Mouse (Mus musculus): ENCODE measurements around the gene Spdye4a.
"Not testable (repeated sequence)": the region's sequence is repeated elsewhere in the genome, so short reads cannot be mapped to it uniquely, and the experiment has no call there.

The Spdye4a gene

DNA sequence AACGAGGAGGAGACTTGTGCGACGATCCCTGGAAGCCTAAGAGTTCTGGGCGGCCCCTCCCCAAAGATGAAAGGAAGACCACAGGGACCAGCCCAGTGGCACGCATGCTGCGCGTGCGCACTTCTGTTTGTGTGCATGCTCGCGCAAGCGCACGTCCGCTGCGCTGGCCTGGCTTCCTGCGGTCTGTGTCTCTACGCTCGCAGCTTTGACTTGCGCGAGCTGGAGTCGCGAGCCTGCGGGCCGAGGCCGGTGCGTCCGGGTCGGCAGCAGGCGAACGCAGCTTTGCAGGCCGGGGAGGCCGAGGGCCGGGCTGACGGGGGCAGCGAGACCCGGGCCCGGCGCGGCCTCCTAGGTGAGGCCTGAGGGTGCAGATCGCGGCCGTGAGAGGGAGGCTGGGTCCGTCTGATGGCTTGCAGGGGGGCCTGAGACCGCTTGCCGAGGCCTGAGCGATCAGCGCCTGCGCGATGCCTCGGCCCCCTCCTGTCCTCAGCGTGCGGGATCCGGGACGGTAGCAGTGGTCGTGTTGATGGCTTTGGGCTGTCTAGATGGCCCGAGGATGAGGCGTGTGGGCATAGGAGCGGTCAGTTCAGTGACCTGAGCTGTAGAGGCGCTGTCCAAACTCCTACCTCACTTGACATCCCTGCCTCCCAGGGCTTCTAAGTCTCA is 8.5 kb upstream of the Spdye4a start, which contains the start of gene Zfp12:
Gene Zfp12 (plus strand): TSS at position 136 of the 666 bp plus-strand sequence.
- DNase-seq (ENCODE audit: extremely low spot score, low spot score), result peak; percentile 92

GRCm38 (mm10) chr5:143222287-143222686 is 4.4 kb downstream of the Spdye4a start:
- no peak for DNase-seq (ENCODE audit: extremely low spot score, low spot score)

DNA sequence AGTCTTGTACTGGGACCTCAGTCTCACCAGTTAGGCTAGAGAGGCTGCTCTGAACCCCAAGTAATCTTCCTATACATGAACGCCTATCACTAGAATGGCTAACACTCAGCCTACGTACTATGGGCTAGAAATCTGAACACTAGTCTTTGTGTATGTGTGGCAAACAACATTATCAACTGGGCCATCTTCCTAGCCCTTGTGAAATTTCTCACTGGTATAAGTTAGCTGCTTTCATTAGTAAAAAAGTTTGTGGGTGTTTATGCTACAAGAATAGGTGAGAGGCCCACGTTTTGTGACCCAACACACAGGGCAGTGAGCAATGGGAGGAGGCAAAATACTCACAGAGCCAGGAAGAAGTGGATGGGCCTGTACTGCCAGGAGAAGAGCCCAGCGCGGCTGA is 5.7 kb downstream of the Spdye4a start:
- no peak for DNase-seq (ENCODE audit: extremely low spot score, low spot score)

DNA sequence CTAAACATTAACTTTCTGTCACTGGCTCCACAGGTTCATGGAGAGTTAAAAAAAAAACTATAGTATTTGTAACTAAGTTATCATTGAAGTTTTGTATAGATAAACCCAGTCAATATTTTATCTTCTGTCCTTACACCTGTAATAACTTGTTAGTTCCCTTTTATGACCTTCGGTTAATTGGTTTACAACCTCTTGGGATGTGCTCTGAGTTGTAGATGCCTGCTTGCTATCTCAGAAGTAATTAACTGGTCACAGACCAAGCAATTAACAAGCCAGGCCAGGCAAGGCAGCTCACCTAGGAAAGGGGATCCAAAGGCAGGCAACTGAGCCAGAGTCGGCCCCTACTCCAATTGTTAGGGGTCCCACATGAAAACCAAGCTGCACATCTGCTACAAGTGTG is 12.9 kb downstream of the Spdye4a start:
- DNase-seq (ENCODE audit: extremely low spot score, low spot score), result no peak

GRCm38 (mm10) chr5:143205015-143205414 is 21.7 kb downstream of the Spdye4a start:
- DNase-seq (ENCODE audit: extremely low spot score, low spot score), result no peak

GRCm38 (mm10) chr5:143196506-143196905 is 30.2 kb downstream of the Spdye4a start:
- no peak for DNase-seq (ENCODE audit: extremely low spot score, low spot score)

- no peak for DNase-seq (ENCODE audit: extremely low spot score, low spot score)
Measured at GRCm38 (mm10) chr5:143195166-143195565, 31.5 kb downstream of the Spdye4a start.

- not testable (repeated sequence) for DNase-seq (ENCODE audit: extremely low spot score, low spot score)
Measured at GRCm38 (mm10) chr5:143194747-143195146, 31.9 kb downstream of the Spdye4a start.

- DNase-seq (ENCODE audit: extremely low spot score, low spot score), result no peak
Measured at GRCm38 (mm10) chr5:143192806-143193205, 33.9 kb downstream of the Spdye4a start.

GRCm38 (mm10) chr5:143188014-143188413 is 38.7 kb downstream of the Spdye4a start:
- not testable (repeated sequence) for DNase-seq (ENCODE audit: extremely low spot score, low spot score)

DNA sequence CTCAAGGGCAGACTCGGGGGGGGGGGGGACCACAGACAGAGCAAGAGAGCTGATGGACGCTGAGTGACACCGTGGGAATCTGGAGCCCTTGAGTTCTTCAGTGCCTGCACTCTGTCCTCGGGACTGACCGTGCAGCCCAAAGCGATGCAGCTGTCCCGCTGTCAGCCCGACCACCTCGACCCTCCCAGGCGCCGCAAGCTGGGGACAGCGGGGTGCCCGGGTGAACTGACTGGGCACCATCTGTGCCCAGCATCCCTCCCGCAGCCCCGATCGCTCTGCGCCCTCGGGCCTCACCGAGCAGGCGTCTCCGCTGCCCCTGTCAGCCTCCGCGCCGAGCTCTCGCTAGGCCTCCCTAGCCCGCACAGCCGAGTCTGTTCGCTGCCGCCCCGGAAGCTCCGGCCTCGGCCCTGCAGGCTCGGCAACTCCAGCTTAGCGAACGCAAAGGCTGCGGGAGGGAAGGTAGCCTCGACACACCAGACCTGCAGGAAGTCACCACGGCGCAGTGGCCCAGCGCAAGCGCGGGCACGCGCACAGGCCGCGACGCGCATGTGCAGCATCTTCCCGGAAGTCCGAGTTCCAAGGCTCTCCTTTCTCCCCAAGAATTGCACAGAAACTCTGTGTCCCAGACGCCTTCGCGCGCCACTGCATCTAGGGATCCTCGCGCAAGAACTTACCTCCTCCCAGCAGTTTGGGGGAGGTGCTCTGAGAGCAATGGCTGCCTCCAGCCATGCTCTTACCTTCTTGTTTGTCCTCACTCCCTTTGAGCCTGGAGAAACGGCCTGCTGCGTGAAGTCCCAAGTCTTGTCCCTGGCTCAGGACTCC is 46.2 kb downstream of the Spdye4a start, which contains the start of the genes Rbak and Spdye4b:
Gene Rbak (minus strand): TSS at position 521 of the 822 bp plus-strand sequence.
Gene Spdye4b (plus strand): TSS at position 763 of the 822 bp plus-strand sequence.
- DNase-seq (ENCODE audit: extremely low spot score, low spot score), result peak; percentile 93

DNA sequence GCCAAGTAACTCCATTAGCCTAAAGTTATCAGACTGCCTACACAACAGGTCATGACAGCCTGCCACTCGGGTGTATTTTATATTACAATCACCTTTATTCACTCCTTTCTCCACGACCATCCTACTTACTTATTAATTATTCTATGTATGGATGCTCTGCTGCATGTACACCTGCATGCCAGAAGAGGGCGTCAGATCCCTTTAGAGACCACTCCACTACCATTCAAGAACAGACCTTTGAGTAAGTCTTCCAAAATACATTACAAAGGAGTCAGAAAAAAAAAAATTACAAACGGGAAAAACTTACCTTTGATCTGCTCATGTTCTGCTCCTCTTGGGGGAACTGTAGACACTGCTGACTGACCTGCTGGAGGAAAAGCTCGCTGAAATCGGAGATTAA is 47.5 kb downstream of the Spdye4a start:
- DNase-seq (ENCODE audit: extremely low spot score, low spot score), result peak; percentile 14

DNA sequence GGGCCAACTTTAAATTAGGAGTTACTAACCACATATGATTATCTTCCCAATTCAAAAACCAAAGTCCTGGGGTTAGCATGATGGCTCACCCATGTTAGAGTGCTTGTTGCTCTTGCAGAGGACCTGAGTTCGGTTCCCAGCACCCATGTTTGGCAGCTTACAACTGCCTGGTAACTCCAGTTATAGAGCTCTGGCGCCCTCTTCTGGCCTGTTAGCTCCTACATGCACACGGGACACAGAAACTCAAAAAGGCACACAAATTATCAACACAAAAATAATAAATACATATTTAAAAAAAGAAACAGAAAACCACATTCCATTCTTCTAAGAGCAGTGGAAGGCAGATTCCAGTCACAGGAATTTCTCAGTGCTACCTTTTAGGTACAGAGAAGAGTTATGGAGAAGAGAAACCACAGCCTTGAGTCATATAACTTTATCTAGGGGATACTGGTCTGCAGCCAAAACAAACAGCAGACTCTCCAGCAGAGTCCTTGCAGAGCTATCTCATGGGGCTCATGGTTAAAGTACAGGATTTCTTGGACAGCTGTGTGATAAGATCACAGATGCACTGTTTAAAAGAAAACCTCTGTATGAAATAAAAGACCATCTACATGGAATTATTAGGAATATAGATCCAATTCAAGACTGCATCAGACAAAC is 49.0 kb downstream of the Spdye4a start:
- no peak for DNase-seq (ENCODE audit: extremely low spot score, low spot score)

GRCm38 (mm10) chr5:143175970-143176369 is 50.7 kb downstream of the Spdye4a start:
- no peak for DNase-seq (ENCODE audit: extremely low spot score, low spot score)
